Mouse (Mus musculus) ZHBTc4 (cell line): Measurements from ENCODE around the gene Csrp1.

Source experiments
- DNase-seq: peaks from one replicate; pipeline ENCODE4 v3.0.0-alpha.2; 2011; ENCODE audit warnings: low read depth, low spot score

Csrp1 gene

DNA sequence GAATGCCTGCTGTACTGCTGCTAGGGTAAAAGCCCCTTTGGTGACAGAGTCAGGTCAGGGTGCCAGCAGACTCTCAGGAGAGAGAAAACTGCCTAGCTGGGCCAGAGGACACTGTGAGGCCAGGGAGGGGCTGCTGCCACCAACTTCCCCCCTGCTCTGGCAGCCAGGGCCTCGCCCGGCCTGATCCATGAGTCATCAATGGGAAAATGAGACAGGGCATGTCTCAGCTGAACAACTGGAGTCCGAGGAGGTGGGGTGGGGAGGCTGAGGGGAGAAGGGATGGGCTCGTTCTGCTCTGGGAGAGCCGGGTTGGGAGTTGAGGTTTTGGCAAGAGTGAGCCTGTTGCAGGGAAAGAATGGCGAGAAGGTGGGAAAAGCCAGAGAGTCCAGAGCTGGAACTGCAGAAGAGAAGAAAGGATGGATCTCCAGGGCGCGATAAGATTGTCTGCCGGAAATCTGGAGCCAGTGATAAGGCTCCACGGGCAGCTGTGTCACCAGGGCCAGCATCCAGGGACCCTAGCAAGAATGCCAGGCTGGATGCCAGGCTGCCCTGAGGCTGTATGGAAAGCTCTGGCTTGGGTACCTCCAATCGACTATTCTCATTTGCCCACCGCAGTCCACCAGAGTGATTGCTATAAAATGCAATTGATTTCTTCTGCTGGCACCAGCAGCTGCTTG is 51.2 kb downstream of the Csrp1 start:
- DNase-seq, result peak; percentile 64

DNA sequence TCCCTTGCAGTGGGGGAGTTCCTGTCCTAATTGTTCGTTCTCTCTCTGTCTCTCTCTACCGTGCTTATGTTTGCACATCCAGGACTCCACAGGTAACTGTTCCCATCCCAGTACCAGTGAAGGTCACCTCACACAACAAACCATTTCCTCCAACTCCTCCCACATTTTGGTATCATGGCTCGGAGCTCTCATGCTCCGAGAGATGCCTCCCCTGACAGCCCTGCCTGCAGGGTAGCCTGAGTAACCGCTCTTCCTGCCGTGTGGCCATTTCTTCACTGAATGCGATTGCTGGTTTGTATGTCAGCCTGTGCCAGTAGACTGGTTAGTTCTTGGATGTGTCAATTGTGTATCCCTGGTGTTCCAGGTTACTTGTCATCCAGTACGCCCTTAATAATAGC is 51.7 kb downstream of the Csrp1 start:
- DNase-seq, result peak; percentile 62

DNA sequence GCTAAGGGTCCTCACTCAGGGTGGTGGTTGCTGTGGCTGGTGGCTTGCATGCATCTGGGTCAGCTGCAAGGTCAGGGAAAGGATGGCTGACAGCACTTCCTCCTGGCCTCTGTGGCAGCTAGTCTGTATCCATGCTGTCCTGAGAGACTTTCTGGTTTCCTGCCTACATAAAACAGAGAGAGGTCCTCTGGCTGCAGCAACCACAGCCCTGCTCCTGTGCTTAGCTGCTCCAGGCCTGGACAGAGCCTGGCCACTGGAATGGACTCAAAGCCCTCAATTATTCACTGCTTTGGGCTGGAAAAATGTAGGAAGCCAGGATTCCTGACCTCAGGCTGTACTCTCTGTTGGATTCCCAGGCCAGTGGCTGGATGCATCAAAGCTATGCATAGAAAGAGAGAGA is 56.7 kb downstream of the Csrp1 start:
- DNase-seq, result no peak

DNA sequence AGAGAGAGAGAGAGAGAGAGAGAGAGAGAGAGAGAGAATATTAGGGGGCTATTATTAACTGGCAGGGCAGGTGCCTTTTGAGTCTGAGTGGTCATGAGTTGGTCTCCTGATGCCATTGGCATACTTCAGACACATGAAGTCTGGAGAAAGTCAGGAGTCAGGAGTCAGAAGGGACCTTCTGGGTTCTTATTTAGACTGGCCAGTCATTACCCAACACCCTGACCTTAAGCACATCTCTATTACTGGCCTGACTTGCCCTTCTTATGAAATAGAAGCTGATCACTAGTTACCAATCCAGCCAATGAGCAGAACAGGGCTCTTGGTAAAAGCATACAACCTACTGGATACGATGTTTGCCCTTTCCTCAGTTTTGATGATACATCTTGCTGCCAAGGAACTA is 57.2 kb downstream of the Csrp1 start:
- no peak for DNase-seq

GRCm38 (mm10) chr1:135778780-135779535 is 59.1 kb downstream of the Csrp1 start, which contains the start of gene Tnni1:
Gene Tnni1, plus strand, starts transcription at chr1:135779434.
- peak; percentile 62 for DNase-seq

- DNase-seq, result peak; percentile 92
These were observed 60.8 kb downstream of the Csrp1 start for GRCm38 (mm10) chr1:135780649-135781048.

DNA sequence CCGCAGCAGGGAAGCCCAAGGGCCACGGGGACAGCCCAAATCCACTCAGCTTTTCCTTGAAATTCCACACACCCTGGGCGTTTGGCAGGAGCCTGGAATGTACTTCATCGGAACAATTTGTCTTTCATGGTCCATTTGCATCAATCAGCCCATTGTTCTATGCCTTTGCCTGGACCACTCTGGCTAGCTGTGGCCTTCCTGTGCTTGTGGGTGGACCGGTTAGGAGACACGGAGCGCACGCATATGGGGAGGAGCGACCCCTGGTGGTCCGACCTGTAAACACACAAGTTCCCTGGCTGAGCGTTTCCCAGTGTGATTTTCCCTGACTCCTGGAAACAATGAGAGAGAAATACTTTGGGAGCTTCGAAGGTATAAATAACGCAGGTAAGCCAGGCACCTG is 61.4 kb downstream of the Csrp1 start:
- DNase-seq, result peak; percentile 88

- peak; percentile 34 for DNase-seq
These were observed 63.0 kb downstream of the Csrp1 start for GRCm38 (mm10) chr1:135782816-135783215.

DNA sequence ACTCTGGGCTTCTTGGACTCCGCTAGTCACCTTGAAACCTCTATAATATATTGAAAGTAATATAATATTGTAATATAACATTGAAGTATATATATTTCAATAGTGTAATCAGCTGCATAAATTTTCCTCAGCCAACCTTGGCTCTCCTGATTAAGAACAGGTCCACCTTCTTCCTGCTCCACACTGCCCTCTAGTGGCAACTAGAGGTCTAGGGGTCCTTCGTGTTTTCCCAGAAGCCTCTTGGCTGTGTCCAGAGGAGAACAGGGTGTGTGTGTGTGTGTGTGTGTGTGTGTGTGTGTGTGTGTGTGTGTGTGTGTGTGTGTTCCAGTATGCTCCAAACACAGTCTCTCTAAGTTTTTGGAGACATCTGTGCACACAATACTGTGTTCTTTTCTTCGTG is 67.9 kb downstream of the Csrp1 start:
- DNase-seq, result peak; percentile 90

DNA sequence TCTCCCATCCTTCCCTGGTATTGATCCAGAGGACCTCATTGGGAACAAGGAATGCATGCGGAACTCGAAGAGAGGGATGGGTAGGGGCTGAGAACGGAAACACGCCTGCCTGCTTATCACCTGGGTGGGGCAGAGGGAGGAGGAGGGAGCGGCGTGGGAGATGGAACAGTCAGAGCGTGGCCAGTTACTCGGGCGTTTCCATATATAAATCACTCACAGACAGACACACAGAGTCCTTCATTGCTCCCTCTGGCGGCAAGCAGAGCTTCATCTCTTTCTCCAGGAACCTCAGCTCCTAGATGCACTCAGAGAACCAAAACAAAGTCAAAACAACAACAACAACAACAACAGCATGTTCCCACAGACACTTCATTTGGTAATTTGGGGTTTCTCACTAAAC is 68.8 kb downstream of the Csrp1 start:
- DNase-seq, result peak; percentile 69

DNA sequence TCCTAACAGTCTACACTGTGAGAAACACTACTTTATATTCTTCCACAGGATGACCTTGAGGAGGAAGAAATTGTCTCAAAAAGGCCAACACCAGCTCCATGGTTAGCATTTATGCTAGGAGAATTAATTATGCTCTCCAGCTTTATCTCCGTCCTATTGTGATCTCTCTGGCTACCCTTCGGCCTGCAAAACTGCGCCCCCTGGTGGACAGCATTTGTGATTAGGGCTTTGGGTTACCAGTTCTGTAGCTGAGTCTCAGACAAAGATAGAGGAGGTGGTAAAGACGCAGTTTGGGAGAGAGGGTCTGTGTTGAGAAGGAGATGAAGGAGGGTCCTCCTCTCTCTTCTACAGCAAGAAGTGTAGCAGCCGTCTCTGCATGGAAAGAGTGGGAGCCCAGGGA is 70.0 kb downstream of the Csrp1 start:
- peak; percentile 89 for DNase-seq

DNA sequence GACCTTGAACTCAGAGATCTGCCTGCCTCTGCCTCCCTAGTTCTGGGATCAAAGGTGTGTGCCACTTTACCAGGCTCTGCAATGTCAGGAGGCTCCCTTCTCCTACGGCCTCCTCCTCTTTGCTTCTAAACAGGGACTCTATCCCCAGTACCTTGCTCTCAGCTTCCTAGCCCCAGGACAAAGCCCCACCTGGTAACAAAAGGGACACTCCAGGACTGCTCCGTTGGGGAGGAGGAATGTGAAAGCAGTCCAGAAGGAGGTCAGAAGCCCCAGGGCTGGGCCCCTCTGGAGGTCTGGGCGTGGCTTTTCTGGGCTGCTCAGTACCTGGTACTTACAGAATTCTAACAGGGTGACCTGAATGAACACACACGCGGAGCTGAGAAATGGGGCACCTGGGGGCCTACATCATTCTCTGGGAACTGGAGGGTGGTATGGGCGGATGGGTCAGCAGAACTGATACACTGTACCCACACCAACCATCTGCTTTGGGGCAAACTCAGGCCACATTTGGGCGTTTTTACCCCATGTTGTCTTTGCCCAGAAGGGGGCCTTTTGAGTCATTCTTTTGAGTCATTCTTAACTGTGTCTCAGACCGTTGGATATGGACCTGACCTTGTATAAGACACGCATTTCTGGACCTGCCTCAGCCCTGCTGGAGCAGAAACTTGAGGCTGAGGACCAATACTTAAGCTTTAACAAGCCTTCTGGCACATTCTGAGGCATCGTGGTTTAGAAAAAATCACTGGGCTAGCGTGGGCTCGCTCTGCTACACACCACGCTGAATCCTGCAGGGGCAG is 72.5 kb downstream of the Csrp1 start:
- peak; percentile 92 for DNase-seq

DNA sequence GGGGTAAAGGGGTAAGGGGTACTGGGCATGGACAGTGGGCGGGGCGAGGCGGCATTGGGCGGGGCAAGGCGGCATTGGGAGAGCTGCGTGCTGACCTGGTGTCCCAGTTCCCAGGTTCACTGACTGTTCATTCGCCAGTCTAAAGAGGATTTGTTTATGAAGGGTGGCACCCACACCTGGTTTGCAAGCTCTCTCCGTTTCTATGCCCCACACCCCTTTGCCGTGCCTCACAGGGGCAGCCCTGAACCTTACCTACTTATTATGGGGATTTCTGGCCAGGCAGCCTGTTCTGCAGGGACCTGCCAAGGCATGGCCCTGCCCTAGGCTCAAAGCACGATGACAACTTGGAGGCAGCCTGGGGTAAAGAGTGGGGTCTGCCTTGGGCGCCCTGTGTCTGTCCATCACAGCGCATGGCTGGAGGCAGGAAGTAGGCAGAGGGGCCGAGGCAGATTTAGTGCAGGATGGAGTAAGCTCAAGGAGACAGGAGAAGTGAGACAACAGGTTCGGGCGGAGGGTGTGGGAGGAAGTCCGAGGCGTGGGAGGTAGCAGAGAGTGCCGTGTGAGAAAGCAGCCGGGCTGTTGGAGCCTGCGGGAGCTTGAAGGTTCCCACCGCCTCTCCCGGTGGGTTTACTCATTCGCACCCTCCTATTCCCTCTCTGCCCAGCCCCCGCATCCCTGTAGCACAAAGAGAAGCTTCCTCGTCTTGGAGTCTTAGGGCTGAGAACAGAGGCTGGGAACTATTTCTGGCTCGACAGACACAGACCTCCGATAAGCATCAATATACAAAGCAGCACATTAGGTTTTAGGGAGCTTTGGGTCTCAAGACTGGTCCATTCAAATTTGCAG is 73.7 kb downstream of the Csrp1 start:
- no peak for DNase-seq

GRCm38 (mm10) chr1:135794216-135795134 is 74.6 kb downstream of the Csrp1 start:
- DNase-seq, result peak; percentile 54

DNA sequence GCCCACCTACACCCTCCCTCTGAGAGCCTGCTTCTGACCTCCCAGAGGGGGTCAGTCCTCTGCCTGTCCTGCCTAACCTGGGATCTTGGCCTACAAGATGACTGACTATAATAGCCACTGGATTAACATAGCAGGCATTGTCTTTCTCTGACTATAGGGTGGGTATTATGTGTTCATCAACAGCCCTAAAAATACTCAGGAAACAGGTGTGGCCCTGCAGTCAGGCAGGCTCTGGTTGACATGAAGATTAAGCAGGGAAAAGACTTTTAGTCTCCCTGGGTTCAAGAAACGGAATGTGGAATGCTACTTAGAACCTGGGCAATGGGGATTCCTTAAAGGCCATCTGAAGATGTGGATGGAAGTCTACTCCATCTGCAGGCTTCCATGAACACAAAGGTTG is 78.6 kb downstream of the Csrp1 start:
- no peak for DNase-seq

DNA sequence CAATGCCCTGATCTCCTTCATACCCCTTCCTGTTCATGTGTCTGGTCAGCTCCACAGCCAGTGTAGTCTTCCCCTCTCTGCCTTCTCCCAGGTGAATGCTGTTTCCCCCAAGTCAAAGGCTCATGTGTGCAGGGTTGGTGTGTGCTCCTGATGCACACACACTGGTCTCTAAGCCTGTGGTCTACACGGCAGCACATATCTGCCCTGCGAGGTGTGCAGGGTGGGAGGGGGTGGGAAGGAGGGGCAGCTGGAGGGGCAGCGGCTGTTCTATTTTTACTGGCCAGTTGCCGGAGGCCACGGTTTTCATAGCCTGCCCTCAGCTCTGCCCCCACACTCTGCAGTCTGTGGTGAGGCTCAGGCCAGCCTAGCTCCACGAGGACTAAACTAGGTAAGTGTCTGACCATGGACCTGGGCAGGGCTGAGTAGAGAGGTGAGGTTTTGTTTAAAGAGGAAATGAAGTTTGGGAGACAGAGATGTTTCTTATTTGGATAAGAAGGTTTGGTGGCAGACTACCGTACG is 79.3 kb downstream of the Csrp1 start:
- no peak for DNase-seq

- no peak for DNase-seq
These were observed 80.5 kb downstream of the Csrp1 start for GRCm38 (mm10) chr1:135800192-135800950.
